Mouse (Mus musculus) ovary, postnatal 14 days (tissue): ENCODE data around the gene Qtrt2.

ENCODE experiments used
- DNase-seq: peaks from one replicate; pipeline ENCODE4 v3.0.0; 2022; ENCODE audit warnings: low spot score

The Qtrt2 gene

GRCm38 (mm10) chr16:43925001-43925558, 1.5 kb downstream of the Qtrt2 start:
- DNase-seq, result no peak

- no peak for DNase-seq
These were observed 4.0 kb downstream of the Qtrt2 start for GRCm38 (mm10) chr16:43922630-43923029.

GRCm38 (mm10) chr16:43922024-43922423, 4.6 kb downstream of the Qtrt2 start:
- no peak for DNase-seq

- no peak for DNase-seq
These were observed 7.7 kb downstream of the Qtrt2 start for GRCm38 (mm10) chr16:43918867-43919266.

GRCm38 (mm10) chr16:43908881-43909280, 17.7 kb downstream of the Qtrt2 start:
- DNase-seq, result no peak

GRCm38 (mm10) chr16:43900571-43900970, 26.0 kb downstream of the Qtrt2 start:
- no peak for DNase-seq

- no peak for DNase-seq
These were observed 26.5 kb downstream of the Qtrt2 start for GRCm38 (mm10) chr16:43900138-43900537.

GRCm38 (mm10) chr16:43894501-43894900, 32.1 kb downstream of the Qtrt2 start:
- DNase-seq, result no peak

GRCm38 (mm10) chr16:43890747-43891336, 35.8 kb downstream of the Qtrt2 start:
- no peak for DNase-seq

GRCm38 (mm10) chr16:43890005-43890336, 36.6 kb downstream of the Qtrt2 start:
- DNase-seq, result no peak

- DNase-seq, result peak; percentile 98
These were observed 37.2 kb downstream of the Qtrt2 start, which contains the start of gene Ccdc191 for GRCm38 (mm10) chr16:43889208-43890004. Ccdc191 (plus strand) TSS chr16:43889800.

- DNase-seq, result no peak
These were observed 44.3 kb downstream of the Qtrt2 start for GRCm38 (mm10) chr16:43882329-43882728.

GRCm38 (mm10) chr16:43881636-43882035, 45.0 kb downstream of the Qtrt2 start:
- DNase-seq, result no peak

- no peak for DNase-seq
These were observed 46.8 kb downstream of the Qtrt2 start for GRCm38 (mm10) chr16:43879769-43880168.

GRCm38 (mm10) chr16:43871419-43871818, 55.2 kb downstream of the Qtrt2 start:
- DNase-seq, result no peak

- DNase-seq, result no peak
These were observed 56.8 kb downstream of the Qtrt2 start for GRCm38 (mm10) chr16:43869805-43870204.

- DNase-seq, result no peak
These were observed 66.0 kb downstream of the Qtrt2 start for GRCm38 (mm10) chr16:43860624-43861023.

GRCm38 (mm10) chr16:43858941-43859476, 67.6 kb downstream of the Qtrt2 start:
- DNase-seq, result no peak

GRCm38 (mm10) chr16:43849839-43850238, 76.8 kb downstream of the Qtrt2 start:
- no peak for DNase-seq

- no peak for DNase-seq
These were observed 85.4 kb downstream of the Qtrt2 start for GRCm38 (mm10) chr16:43841236-43841635.

GRCm38 (mm10) chr16:43831957-43832356, 94.7 kb downstream of the Qtrt2 start:
- no peak for DNase-seq

- DNase-seq, result no peak
These were observed 99.1 kb downstream of the Qtrt2 start for GRCm38 (mm10) chr16:43827492-43827891.

- DNase-seq, result no peak
These were observed 108.2 kb downstream of the Qtrt2 start for GRCm38 (mm10) chr16:43818404-43818803.
